Mouse (Mus musculus) lung, postnatal 0 days (tissue): ENCODE measurements at regions not wholly inside any gene's neighbourhood (a gene's known extent, or its start where the extent isn't known, plus 50 kb on each side); places are given as distances from the start of the nearest gene placed in this dataset.

Experiments
- ATAC-seq: fragments of 200-750 bp; cut with Nextera tagmentation; 2 replicates; pipeline ENCODE4 v1.8.0; 2017; ENCODE audit warnings: moderate library complexity
- DNase-seq: peaks from one replicate; pipeline ENCODE4 v3.0.0-alpha.2; 2016; ENCODE audit warnings: low spot score
- H3K27ac ChIP-seq: fragments of 300-500 bp; sonication (generic); 2 replicates; pipeline ENCODE4 v1.5.1; 2014; ENCODE audit warnings: antibody characterized with exemption, mild to moderate bottlenecking, low read length, mixed read lengths
- H3K27me3 ChIP-seq: fragments of 300-500 bp; sonication (generic); replicated peaks from 2 replicates; pipeline ENCODE4 v1.6.1; 2014; ENCODE audit warnings: low read length, mixed read lengths; ENCODE audit not compliant: insufficient read depth
- H3K36me3 ChIP-seq: fragments of 300-500 bp; sonication (generic); 2 replicates; pipeline ENCODE4 v1.6.1; 2014; ENCODE audit warnings: low read length, mixed read lengths; ENCODE audit not compliant: insufficient read depth
- H3K4me1 ChIP-seq: fragments of 300-500 bp; sonication (generic); 2 replicates; pipeline ENCODE4 v1.6.1; 2014; ENCODE audit warnings: antibody characterized with exemption, low read depth, low read length, mixed read lengths; ENCODE audit not compliant: insufficient read depth
- H3K4me2 ChIP-seq: fragments of 300-500 bp; sonication (generic); replicated peaks from 2 replicates; pipeline ENCODE4 v1.6.1; 2014; ENCODE audit warnings: low read depth, mild to moderate bottlenecking, low read length, moderate library complexity, mixed read lengths
- H3K4me3 ChIP-seq: fragments of 300-500 bp; sonication (generic); 2 replicates; pipeline ENCODE4 v1.5.1; 2014; ENCODE audit warnings: low read depth, low read length
- H3K9ac ChIP-seq: fragments of 300-500 bp; sonication (generic); replicated peaks from 2 replicates; pipeline ENCODE4 v1.6.1; 2014; ENCODE audit warnings: low read depth, mild to moderate bottlenecking
- H3K9me3 ChIP-seq: fragments of 300-500 bp; sonication (generic); 2 replicates; pipeline ENCODE4 v1.6.1; 2016; ENCODE audit warnings: low read length, mixed read lengths
- CTCF ChIP-seq: IDR thresholded peaks from 2 replicates; pipeline ENCODE4 v1.5.1; 2016; ENCODE audit warnings: antibody characterized with exemption, mild to moderate bottlenecking
- EP300 ChIP-seq: IDR thresholded peaks from 2 replicates; pipeline ENCODE4 v1.6.1; 2016; ENCODE audit warnings: antibody characterized with exemption, mild to moderate bottlenecking, control low read depth
- WGBS: fragments of 180-500 bp; shearing (Covaris S2); extraction: QIAGEN DNeasy Blood & Tissue Kit; methylation state at CpG from one replicate; pipeline ENCODE4 v1.1.7; 2014; 5-methylcytosine and 5-hydroxymethylcytosine counted together

- no peaks in the 10 kb centered on the region for H3K36me3 ChIP-seq
- 87% methylated on average over 12 of the region's 12 CpGs for WGBS
- H3K27ac ChIP-seq, result no peak overlapping the region
- H3K9ac ChIP-seq, result no peak overlapping the region
- H3K27me3 ChIP-seq, result no peaks in the 10 kb centered on the region
- DNase-seq (no peak), ATAC-seq (no peak)
- H3K4me2 ChIP-seq, result no peak overlapping the region
- H3K4me3 ChIP-seq, result no peak overlapping the region
- H3K9me3 ChIP-seq, result no peaks in the 10 kb centered on the region
- H3K4me1 ChIP-seq, result no peaks in the 10 kb centered on the region
- TF ChIP-seq CTCF (no peak), EP300 (no peak)
These were observed 163.0 kb downstream of the Tfap2a start for GRCm38 (mm10) chr13:40574981-40575745.

GRCm38 (mm10) chr13:40569461-40569860, 168.7 kb downstream of the Tfap2a start:
- TF ChIP-seq CTCF, result no peak
- no peak for TF ChIP-seq EP300
- ATAC-seq, result no peak
- Histone ChIP-seq H3K9ac (no peak overlapping the region), H3K4me3 (no peak overlapping the region), H3K9me3 (no peaks in the 10 kb centered on the region), H3K36me3 (no peaks in the 10 kb centered on the region), H3K4me2 (no peak overlapping the region), H3K27me3 (no peaks in the 10 kb centered on the region), H3K4me1 (no peaks in the 10 kb centered on the region), H3K27ac (no peak overlapping the region)
- DNase-seq, result no peak
- WGBS, result 72% methylated on average over 5 of the region's 5 CpGs

GRCm38 (mm10) chr13:40567821-40568220, 170.4 kb downstream of the Tfap2a start:
- ATAC-seq (no peak), DNase-seq (no peak)
- H3K27me3 ChIP-seq, result no peaks in the 10 kb centered on the region
- no peaks in the 10 kb centered on the region for H3K9me3 ChIP-seq
- no peak for TF ChIP-seq CTCF
- TF ChIP-seq EP300, result no peak
- H3K27ac ChIP-seq, result no peak overlapping the region
- H3K9ac ChIP-seq, result no peak overlapping the region
- WGBS, result 60% methylated on average over 3 of the region's 3 CpGs
- no peak overlapping the region for H3K4me3 ChIP-seq
- H3K36me3 ChIP-seq, result no peaks in the 10 kb centered on the region
- no peaks in the 10 kb centered on the region for H3K4me1 ChIP-seq
- H3K4me2 ChIP-seq, result no peak overlapping the region

- no peaks in the 10 kb centered on the region for H3K4me1 ChIP-seq
- no peak for DNase-seq
- no peaks in the 10 kb centered on the region for H3K36me3 ChIP-seq
- H3K27ac ChIP-seq, result no peak overlapping the region
- H3K27me3 ChIP-seq, result no peaks in the 10 kb centered on the region
- no peak overlapping the region for H3K4me3 ChIP-seq
- no peak for TF ChIP-seq CTCF
- TF ChIP-seq EP300, result no peak
- no peak overlapping the region for H3K4me2 ChIP-seq
- no peak for ATAC-seq
- H3K9ac ChIP-seq, result no peak overlapping the region
- no peaks in the 10 kb centered on the region for H3K9me3 ChIP-seq
These were observed 173.8 kb downstream of the Tfap2a start for GRCm38 (mm10) chr13:40564351-40564750.

GRCm38 (mm10) chr13:40554368-40554767, 183.8 kb downstream of the Tfap2a start:
- Histone ChIP-seq H3K4me1 (no peaks in the 10 kb centered on the region), H3K4me3 (no peak overlapping the region), H3K36me3 (no peaks in the 10 kb centered on the region), H3K9me3 (no peaks in the 10 kb centered on the region), H3K9ac (no peak overlapping the region), H3K27me3 (no peaks in the 10 kb centered on the region), H3K27ac (no peak overlapping the region), H3K4me2 (no peak overlapping the region)
- ATAC-seq, result no peak
- WGBS, result 77% methylated on average over 7 of the region's 7 CpGs
- no peak for TF ChIP-seq EP300
- no peak for TF ChIP-seq CTCF
- DNase-seq, result no peak

- TF ChIP-seq CTCF, result no peak
- no peak for TF ChIP-seq EP300
- no peak for DNase-seq
- Histone ChIP-seq H3K4me1 (no peaks in the 10 kb centered on the region), H3K9ac (no peak overlapping the region), H3K9me3 (no peaks in the 10 kb centered on the region), H3K4me3 (no peak overlapping the region), H3K27me3 (no peaks in the 10 kb centered on the region), H3K36me3 (no peaks in the 10 kb centered on the region), H3K4me2 (no peak overlapping the region), H3K27ac (no peak overlapping the region)
- no peak for ATAC-seq
These were observed 164.3 kb upstream of the Ofcc1 start for GRCm38 (mm10) chr13:40525501-40525900.

GRCm38 (mm10) chr13:40523115-40523514, 161.9 kb upstream of the Ofcc1 start:
- no peaks in the 10 kb centered on the region for H3K4me1 ChIP-seq

More at GRCm38 (mm10) chr13:40523115-40523514, 161.9 kb upstream of the Ofcc1 start:
- H3K36me3 ChIP-seq, result no peaks in the 10 kb centered on the region
- no peaks in the 10 kb centered on the region for H3K27me3 ChIP-seq
- TF ChIP-seq EP300 (no peak), CTCF (no peak)
- no peak overlapping the region for H3K9ac ChIP-seq
- ATAC-seq (no peak), DNase-seq (no peak)
- no peak overlapping the region for H3K4me2 ChIP-seq
- H3K9me3 ChIP-seq, result no peaks in the 10 kb centered on the region
- 56% methylated on average over 2 of the region's 2 CpGs for WGBS
- no peak overlapping the region for H3K4me3 ChIP-seq
- H3K27ac ChIP-seq, result no peak overlapping the region
